Mouse (Mus musculus): ENCODE measurements at regions not wholly inside any gene's neighbourhood (a gene's known extent, or its start where the extent isn't known, plus 50 kb on each side); places are given as distances from the start of the nearest gene placed in this dataset.

DNA sequence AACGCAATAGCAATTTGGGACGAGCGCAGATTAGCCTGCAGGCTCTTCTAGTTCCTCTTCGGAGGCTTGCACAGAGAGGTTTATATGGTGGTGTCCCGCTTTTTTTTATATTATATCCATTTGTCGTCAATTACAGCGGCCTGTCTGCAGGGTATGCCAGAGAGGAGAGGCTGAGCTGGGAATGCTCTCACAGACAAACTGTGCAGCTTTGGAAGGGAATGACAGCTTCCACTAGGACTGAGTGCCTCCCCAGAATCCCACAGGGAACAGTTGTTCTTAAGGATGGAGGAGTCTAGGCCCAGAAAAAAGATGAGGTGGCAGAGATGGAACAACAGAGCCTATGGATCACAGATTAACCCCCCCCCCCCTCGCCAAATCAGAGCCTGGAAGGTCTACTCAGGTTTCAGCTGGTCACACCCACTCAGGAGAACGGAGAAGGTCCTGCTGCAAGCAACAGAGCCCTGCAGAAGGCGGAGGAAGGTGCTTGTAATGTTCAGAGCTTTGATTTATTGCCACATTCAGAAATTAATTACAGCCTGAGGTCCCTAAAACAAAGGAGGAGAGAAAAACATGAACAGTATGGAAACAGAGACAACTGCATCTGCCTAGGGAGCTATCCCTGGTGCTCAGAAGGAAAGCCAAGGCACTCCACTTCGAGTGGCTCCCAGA, 275.7 kb downstream of the Ajap1 start:
- no peak for TF ChIP-seq MYC (IDR thresholded peaks at IDR 0.05; ENCODE audit: low read depth, low read length)
- TF ChIP-seq EP300 (IDR thresholded peaks at IDR 0.05; ENCODE audit: low read depth in 1 of 2, low read length in 2 of 2): no peak
- no peak for TF ChIP-seq HCFC1 (IDR thresholded peaks at IDR 0.05; ENCODE audit: low read depth, low read length)
- TF ChIP-seq POLR2AphosphoS2 (IDR thresholded peaks at IDR 0.05; ENCODE audit: low read length): no peak
- no peak for TF ChIP-seq KAT2A (conservative IDR thresholded peaks at IDR 0.05; ENCODE audit: low read depth, low read length)
- no peak for TF ChIP-seq GATA1 (IDR thresholded peaks at IDR 0.05; ENCODE audit: low read depth, low read length)
- no peak for TF ChIP-seq TAL1 (IDR thresholded peaks at IDR 0.05; ENCODE audit: low read length)
- TF ChIP-seq POLR2AphosphoS5 (IDR thresholded peaks at IDR 0.05; ENCODE audit: borderline replicate concordance, low read depth, low read length): no peak
- no peak for TF ChIP-seq RCOR1 (IDR thresholded peaks at IDR 0.05; ENCODE audit: low read depth, low read length)
- TF ChIP-seq RAD21 (IDR thresholded peaks at IDR 0.05; ENCODE audit: low read depth, low read length): no peak
- TF ChIP-seq ZC3H11A (IDR thresholded peaks at IDR 0.05; ENCODE audit: low read depth, low read length): no peak
- TF ChIP-seq GABPA (IDR thresholded peaks at IDR 0.05; ENCODE audit: low read depth, low read length): no peak
- no peaks in the 10 kb centered on the region for H3K36me3 ChIP-seq (ENCODE audit: control insufficient read depth in 1 of 2, insufficient read depth in 2 of 2, low read length in 2 of 2)
- H3K27ac ChIP-seq (ENCODE audit: control insufficient read depth, low read depth, low read length): no peak overlapping the region
- no peaks in the 10 kb centered on the region for H3K27me3 ChIP-seq (ENCODE audit: control insufficient read depth in 1 of 2, insufficient read depth in 2 of 2, low read length in 2 of 2)
- no peaks in the 10 kb centered on the region for H3K9me3 ChIP-seq (replicated peaks; ENCODE audit: insufficient read depth, low read length)
- no peak overlapping the region for H3K4me3 ChIP-seq (ENCODE audit: control insufficient read depth in 1 of 2, insufficient read depth in 1 of 2, low read depth in 2 of 2, low read length in 2 of 2)
- H3K4me1 ChIP-seq (ENCODE audit: control insufficient read depth in 1 of 2, insufficient read depth in 2 of 2, low read length in 2 of 2): no peaks in the 10 kb centered on the region
- DNase-seq (ENCODE audit: low read depth, low spot score): no peak
- H3K79me2 ChIP-seq (ENCODE audit: control insufficient read depth, insufficient read depth, low read length, poor library complexity): no peaks in the 10 kb centered on the region
- H3K9ac ChIP-seq (ENCODE audit: control insufficient read depth, low read depth, low read length, poor library complexity, severe bottlenecking): no peak overlapping the region

DNA sequence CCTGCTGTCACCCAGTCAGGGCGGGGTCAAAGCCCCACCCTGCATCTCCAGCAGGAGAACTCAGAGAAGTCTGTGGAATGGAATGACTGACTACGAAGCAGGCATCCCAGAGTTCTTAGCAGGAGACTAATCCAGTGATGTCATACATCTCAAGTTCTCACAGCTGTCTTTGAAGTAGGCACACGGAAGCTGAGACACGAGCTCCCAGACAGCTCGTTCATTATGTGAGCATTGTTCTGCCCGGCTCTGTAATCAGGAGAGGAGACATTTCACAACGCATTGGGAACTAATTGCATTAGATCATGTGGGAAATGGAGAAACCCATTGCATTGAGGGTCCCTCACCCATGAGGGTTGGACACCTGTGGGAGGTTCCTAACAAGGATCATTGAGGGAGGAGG, 277.8 kb downstream of the Ajap1 start:
- H3K9me3 ChIP-seq (replicated peaks; ENCODE audit: insufficient read depth, low read length): no peaks in the 10 kb centered on the region
- TF ChIP-seq MAFK (IDR thresholded peaks at IDR 0.05; ENCODE audit: borderline replicate concordance, low read depth, low read length) (no peak), MXI1 (IDR thresholded peaks at IDR 0.05; ENCODE audit: low read depth, low read length) (no peak), E2F4 (IDR thresholded peaks at IDR 0.05; ENCODE audit: borderline replicate concordance, low read depth, low read length) (no peak), SIN3A (IDR thresholded peaks at IDR 0.05; ENCODE audit: low read length) (no peak), NRF1 (IDR thresholded peaks at IDR 0.05; ENCODE audit: insufficient read depth, low read depth, low read length, poor library complexity, severe bottlenecking) (no peak), TCF12 (IDR thresholded peaks at IDR 0.05; ENCODE audit: low read depth, low read length) (no peak), RCOR1 (IDR thresholded peaks at IDR 0.05; ENCODE audit: low read depth, low read length) (no peak), RAD21 (IDR thresholded peaks at IDR 0.05; ENCODE audit: low read depth, low read length) (no peak), ZC3H11A (IDR thresholded peaks at IDR 0.05; ENCODE audit: low read depth, low read length) (no peak), ZNF384 (IDR thresholded peaks at IDR 0.05; ENCODE audit: low read depth, low read length) (no peak)
- H3K27me3 ChIP-seq (ENCODE audit: control insufficient read depth in 1 of 2, insufficient read depth in 2 of 2, low read length in 2 of 2): no peaks in the 10 kb centered on the region
- no peak overlapping the region for H3K27ac ChIP-seq (ENCODE audit: control insufficient read depth, low read depth, low read length)
- no peak overlapping the region for H3K4me3 ChIP-seq (ENCODE audit: control insufficient read depth in 1 of 2, insufficient read depth in 1 of 2, low read depth in 2 of 2, low read length in 2 of 2)
- no peaks in the 10 kb centered on the region for H3K36me3 ChIP-seq (ENCODE audit: control insufficient read depth in 1 of 2, insufficient read depth in 2 of 2, low read length in 2 of 2)
- no peak for DNase-seq (ENCODE audit: low read depth, low spot score)
- H3K9ac ChIP-seq (ENCODE audit: control insufficient read depth, low read depth, low read length, poor library complexity, severe bottlenecking): no peak overlapping the region
- H3K4me1 ChIP-seq (ENCODE audit: control insufficient read depth in 1 of 2, insufficient read depth in 2 of 2, low read length in 2 of 2): no peaks in the 10 kb centered on the region
- H3K79me2 ChIP-seq (ENCODE audit: control insufficient read depth, insufficient read depth, low read length, poor library complexity): no peaks in the 10 kb centered on the region
